Mouse (Mus musculus) gastrocnemius, postnatal 25 days (tissue): ENCODE results near the gene Pcsk2. TPM values are rescaled to one million over a fixed set of nuclear protein-coding genes. Genes with fewer than 3 reads are reported as not detected.

Source experiments
- DNase-seq: peaks from one replicate; pipeline ENCODE4 v3.0.0; 2022
- total RNA-seq, 2 experiments: library from RNA; stranded (reverse); gene quantifications; 1 replicate in 1 of 2; 2 replicates in 1 of 2; pipeline ENCODE4 v1.2.3; 2021

The Pcsk2 gene
- total RNA-seq, 2 experiments from 2014 or later = 0.08 TPM; not detected in 1

DNA sequence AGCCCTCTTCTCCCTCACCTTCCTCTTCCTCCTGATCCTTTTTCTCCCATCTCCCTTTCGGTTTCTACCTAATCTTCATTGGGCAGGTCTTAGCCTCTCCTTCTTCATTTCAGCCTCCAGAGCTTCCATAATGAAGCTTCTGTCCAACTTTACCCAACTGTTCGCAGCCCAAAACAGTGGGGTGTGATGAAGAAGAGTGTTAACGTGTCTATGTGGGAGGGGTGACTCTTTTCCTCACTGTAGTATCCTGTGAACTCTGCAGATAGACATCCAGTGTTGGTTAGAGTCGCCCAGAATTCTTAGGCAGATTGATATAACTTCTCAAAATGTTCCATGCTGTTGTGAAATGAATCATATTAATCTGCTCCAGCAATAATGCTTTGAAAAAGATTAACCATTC lies 98.4 kb downstream of the Pcsk2 start:
- no peak for DNase-seq

DNA sequence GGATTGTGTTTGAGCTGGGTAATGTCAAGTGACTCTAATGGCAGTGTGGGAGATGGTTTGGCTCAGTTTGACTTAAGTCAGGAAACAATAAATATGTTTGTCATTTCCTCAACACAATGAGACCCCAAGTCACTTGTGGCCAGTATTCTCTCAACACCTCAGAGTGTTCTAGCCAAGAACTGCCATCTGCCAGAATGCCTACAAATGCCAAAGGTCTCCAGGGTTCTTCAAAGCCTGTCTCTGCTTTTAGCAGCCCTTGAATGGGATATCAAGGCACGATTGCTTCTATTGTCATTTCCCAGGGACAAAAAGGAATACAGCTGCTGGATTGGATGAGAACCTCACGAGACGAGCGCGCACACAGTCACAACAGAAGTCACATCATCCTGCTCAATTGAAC lies 100.0 kb downstream of the Pcsk2 start:
- DNase-seq = no peak

DNA sequence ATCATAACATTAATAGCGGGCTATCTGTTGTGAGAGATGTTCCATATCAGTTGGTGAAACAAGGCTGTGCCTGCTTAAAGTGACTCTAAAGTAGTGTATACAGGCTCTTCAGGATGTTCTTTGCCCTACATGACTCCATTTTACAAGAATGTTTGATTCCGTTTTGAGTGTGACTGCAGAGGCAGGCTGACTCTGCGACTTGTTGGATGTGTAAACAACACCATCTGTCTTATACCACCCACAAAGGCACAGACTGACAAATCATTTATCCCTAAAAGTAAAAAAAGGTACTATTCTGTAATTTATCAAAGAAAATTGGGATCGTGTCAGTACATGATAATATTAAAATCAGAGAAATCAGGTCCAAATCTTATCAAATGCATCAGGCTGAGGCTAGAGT lies 108.7 kb downstream of the Pcsk2 start:
- DNase-seq = no peak

DNA sequence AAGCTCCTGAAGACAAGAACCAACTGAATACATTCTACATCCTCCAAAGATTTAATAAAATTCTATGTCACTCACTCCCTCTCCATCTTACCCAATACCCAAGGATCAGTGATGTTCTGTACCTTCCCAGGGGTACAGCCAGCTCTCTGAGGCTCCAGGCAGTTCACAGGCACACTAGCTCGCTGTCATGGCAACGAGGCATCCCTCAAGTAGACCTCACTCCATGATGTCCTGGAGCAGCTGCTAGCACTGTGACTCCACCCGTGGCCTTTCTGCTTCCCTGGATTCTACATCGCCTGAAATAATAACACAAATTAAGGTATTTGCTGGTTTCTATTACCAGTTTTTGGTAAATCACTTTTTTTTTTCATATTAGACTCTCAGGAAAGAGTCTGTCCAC lies 111.0 kb downstream of the Pcsk2 start:
- no peak for DNase-seq

DNA sequence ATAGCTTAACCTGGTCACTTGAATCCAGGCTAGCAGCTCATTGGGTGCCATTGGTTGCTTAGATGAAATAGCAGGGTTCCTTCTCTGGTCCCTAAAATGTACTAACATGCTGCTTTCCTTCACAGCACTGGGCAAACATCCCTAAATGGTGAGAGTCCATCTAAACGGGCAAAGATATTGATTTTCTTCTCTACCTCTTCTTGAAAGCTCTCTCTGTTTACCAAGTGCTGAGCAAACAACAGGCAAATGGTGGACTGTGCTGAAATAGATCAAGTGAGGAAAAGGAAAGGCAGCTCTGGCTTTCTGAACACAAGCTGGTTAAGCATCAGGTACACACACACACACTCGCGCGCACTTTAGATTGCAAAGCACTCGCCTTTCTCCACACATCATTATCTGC lies 120.8 kb downstream of the Pcsk2 start:
- no peak for DNase-seq

DNA sequence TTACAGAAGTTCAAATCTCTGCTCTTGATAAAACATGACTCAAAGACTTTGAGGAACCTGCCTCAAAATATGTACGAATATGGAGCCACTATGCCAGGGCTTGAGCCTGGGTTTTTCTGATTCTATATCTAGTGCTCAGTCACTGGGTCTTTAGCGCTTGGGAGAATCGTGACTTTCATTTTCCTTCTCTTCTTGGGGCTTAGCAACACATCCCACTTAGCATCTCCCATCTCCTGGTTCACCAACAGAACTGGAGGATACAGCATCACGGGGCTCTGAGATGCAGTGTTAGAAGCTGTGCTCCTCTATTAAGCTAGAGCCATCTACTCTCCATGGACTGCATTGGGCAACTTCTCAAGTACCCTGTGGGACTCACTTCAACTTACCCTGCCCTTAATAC lies 131.9 kb downstream of the Pcsk2 start:
- DNase-seq = no peak

DNA sequence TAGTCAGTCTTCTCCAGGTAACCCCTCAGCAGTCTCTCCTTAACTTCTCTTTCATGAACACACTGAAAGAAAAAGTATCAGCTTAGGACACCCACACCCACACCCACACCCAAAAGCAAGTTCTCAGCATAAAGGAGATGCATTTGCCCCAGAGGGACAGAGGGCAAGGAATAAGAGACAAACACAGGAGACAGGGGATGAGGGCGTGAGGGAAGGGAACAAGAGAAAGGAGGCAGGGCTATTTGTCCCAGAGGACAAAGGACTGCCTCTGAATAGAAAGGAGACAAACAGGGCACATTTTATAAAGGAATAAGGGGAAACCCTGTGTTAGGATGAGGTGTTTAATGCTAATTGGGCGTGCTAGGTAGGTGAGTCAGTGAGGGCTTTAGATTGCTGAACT lies 133.6 kb downstream of the Pcsk2 start:
- no peak for DNase-seq

DNA sequence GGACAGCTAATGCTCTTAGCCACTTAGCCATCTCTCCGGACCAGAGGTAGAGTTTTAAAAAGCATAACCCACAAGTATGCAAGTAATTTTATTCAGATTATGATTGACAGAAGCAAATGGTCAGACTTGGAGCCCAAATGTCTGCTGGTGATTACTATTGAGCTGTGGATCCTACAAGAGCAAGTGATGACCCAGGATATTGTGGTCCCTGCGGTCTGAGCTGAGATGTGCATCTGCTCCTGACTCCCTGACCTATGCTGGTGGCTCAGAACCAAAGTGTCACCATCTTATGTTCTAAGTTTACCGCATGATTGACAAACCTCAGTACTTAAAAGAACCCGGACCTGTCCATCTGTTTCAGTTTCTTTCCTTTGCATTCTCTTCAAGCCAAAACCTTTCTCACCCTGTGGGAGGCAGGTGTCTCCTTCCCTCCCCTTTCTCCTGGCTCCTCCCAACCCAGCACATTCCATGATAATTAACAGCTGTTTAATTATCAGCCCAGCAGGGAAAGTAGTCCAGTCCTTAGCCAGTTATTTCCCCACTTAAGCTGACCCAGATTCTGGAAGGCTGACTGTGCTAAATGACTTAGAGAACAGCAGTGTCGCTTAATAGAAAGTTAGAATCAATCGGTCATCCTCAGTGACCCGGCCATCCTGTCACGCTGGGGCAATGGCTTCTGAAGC lies 136.1 kb downstream of the Pcsk2 start:
- DNase-seq = no peak

DNA sequence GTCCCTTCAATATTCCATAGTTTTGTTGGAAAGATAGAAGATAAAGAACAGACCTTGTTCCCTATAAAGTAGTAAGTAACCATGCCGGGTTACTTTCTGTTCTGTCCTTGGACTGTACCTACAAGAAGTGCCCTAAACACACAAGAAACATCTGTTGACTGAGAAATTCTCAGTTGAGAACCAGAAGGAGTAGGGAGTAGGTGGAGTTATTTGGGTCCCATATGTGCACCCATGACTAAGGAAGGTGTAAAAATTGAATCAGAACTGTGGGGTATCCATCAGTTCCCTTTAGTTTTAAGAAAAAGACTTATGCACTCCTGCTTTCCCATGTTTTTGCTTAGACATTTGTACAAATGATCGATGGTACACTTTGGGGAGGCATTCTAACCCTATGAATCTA lies 137.6 kb downstream of the Pcsk2 start:
- no peak for DNase-seq

DNA sequence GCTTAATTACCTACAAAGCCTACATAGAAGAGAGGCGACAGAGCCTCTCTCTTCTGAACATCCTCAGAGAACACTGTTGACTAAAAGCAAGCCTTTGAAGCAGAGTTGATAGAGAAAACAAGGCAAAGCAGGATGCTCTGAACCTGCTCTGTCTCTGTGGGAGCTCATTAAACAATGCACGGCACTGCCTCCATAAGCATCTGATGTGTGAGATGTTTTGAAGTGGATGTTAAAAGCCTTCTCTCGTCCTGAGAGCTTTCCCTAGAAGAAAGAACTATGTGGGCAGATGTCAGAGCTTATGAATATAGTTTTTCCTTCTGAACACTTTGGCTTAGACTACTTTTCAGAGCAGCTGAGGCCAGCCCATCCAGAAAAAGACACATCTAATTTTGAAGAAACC lies 145.3 kb downstream of the Pcsk2 start:
- DNase-seq = no peak

DNA sequence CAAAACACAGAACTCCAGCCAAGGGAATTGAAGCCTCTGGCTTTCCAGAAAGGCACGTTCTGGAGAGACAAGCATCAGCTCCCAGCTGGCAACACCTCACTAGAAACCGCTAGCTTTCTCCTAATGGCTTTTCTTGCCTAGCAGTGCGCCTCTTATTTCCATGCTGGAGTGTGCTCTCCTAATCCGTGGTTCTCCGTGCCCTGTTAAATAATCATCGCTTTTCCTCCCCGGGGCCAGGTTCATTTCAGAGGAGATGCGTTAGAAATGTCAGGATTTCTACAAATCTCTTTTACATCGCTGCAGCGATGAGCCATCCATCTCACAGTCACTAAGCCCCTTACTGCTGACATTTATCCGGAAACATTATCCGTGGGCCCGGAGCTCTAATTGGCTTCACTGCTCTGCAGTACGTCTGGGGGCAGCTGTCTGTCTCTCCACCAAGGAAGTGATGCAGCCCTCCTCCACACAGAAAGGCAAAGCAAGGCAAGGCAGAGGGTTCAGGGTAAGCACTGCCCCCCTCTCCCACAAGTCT lies 150.1 kb downstream of the Pcsk2 start:
- DNase-seq = no peak

DNA sequence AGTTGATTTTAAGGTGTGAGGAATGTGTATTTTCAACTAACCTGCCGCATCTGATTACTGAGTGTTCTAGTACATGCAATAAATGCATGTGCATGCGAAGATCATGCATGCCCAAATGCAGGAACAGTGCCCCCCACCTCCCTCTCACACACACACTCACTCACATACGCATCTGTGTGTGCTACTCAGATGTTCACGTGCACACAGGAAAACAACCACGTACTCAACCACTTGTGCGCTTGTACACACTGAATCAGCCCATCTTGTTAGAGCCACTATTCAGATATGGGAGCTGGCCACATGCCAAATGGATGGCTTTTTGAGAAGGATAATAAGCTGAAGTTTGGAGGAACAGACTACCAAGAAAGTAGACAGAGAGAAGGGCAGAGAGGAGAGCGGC lies 150.7 kb downstream of the Pcsk2 start:
- no peak for DNase-seq

DNA sequence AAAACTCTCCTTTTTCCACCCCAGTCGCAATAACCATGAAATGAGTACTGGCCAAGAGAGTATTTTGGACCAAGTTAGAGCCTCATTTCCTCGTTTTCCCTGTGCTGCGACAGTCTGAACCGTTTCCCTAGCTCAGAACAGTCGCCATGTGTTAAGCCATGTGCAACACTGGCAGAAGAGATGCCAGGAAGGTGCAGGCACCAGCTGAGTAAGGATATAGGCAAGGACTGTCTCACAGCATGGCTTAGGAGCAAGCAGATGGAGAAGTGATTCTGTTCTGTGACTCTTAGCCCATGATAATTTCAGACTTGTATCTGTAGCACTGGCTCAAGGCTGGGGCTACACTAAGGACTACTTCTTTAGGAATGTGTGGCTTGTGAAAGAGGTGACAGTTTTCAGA lies 155.2 kb downstream of the Pcsk2 start:
- no peak for DNase-seq

DNA sequence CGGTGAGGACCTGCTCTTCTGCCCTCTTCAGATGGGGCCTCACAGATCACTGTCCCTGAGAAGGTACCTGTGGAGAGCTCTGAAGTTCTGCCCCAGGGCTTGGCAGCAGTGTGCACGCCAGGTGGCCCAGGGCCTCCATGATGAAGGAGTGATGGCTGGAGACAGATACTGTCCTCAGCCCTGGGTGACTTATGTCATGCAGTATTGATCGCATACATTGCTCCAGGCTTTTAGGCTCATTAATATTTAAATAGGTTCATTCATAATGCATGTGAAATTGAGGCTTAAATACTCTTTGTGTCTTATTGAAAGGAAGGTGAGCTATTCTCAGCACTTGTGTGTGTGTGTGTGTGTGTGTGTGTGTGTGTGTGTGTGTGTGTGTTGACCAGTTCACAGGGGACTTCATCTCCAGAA lies 157.0 kb downstream of the Pcsk2 start:
- DNase-seq = no peak

DNA sequence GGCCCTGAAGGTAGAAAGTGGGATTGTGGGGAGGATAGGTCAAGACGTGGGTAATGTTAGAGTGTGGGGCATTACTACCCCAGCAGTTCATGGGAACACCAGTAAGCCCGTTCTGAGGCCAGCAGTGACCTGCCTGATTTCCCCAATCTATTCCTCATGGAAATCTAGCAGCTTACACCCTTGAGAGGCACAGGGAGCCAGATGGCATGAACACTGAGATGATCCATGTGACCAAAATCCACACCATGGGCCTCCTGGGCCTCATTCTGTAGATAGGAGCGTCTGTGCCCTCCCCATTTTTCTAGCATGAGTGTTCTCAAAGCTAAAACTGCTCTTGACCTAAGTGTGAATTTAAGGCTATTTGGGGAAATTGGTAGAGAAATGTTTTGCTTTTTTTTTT lies 162.2 kb downstream of the Pcsk2 start:
- DNase-seq = no peak

DNA sequence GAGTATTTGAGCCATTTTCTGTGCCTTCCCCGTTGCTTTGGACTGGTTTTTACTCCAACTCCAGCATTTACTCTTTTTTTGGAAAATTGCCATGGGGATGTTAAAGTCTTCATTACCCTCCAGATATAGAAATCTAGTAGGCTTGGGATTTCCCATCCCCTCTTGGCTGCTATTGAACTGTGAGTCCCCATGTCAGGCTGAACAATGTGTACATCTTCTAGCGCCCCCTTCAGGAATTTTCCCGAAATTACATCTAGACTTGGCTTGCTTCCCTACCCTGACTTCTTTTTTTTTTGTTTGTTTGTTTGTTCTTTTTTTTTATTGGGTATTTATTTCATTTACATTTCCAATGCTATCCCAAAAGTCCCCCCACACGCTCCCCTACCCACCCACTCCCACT lies 163.3 kb downstream of the Pcsk2 start:
- DNase-seq = no peak

DNA sequence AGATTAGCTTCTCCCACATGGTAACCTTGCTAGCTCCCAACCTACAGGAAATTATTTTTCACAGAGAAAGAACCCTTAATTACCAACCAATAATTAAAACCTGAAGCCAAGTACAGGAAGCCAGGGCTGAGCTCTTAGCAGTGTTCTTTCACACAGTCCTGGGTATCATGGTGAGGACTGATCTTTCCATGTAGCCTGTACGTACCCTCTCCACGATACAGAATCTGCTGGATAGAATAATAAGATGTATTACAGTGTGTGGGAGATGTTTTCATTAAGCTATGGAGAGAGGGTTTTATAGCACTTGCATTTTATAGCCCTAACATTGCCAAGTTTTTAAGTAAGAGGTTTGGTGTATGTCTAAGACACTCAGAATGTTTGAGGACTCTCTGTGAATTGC lies 164.0 kb downstream of the Pcsk2 start:
- no peak for DNase-seq

DNA sequence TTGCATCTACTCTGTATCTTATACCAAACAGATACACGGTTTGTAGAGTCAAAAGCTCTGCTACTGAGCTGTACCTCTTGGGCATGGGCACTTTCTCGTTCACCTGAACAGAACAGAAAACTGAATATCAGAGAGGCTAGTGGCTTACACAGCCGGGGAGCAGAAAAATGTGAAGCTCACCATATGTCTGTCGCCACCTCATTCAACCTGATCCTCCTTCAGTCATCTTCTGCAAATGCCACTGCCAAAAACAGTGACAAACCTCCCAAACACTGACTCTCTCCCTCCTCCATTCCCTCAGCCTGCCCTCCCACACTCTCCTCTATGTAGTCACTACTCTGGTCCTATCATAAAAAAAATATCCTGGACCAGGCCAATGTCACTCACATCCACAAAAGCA lies 165.9 kb downstream of the Pcsk2 start:
- no peak for DNase-seq

DNA sequence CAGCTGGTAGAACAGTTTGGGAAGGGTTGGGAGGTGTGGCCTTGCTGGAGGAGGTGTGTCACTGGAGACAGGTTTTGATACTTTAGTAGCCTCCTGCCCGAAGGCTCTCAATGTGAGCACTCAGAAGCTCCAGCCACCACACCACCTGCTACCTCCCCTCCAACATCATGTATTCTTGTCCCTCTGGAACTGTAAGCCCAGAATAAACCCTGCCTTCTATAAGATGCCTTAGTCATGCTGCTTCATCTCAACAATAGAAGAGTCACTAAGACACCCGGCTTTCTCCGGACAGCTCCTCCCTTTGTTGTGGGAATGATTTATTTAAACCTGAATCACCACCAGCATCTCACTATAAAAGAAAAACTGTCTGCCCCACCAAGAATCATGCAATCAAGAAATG lies 166.9 kb downstream of the Pcsk2 start:
- DNase-seq = no peak

DNA sequence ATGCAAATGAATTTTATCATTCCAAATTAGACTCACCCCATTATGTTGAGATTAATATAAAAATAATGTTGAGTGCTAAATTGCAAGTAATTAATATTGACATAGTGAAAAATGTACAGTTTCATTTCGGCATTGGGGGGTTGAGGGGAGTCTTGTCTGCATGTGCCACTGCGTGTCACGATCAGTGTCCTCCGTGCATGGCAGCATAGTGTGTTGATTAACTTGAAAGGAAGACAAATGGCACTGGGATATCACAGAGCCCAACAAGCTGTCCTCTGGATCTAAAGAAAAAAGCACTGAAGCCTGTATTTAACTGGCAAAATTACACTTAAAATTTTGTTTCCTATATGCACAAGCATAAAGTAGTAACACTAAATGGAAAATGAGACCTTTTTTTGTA lies 167.9 kb downstream of the Pcsk2 start:
- no peak for DNase-seq

DNA sequence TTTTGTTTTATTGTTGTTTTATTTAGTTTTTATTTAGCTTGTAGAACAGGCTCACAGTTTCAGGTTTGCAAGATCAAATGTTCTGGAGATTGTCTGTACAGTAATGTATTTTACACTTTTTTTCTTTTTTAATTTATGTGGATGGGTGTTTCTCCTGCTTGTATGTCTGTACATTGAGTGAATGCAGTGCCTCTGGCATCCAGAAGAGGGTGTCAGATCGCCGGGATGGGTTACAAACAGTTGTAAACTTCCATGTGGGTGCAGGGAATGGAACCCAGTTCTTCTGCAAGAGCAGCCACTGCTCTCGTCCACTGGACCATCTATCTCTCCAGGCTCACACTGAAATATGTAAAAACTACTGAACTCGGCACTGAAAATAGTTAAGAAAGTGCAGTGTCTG lies 169.2 kb downstream of the Pcsk2 start:
- DNase-seq = no peak

DNA sequence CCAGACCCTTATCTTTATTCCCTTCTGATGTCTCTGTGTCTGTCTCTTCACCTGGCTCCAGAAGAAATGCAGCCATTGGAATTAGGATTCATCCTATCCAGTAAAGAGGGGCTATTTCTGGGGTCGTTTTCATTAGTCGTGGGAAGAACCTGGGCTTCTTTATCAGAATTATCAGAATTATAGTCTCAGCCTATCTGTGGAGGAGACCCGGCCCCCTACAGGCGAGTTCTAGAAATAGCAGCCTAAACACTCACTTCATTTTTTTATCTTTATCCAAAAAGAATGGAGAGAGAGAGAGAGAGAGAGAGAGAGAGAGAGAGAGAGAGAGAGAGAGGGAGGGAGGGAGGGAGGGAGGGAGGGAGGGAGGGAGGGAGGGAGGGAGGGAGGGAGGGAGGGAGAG lies 177.3 kb downstream of the Pcsk2 start:
- no peak for DNase-seq

DNA sequence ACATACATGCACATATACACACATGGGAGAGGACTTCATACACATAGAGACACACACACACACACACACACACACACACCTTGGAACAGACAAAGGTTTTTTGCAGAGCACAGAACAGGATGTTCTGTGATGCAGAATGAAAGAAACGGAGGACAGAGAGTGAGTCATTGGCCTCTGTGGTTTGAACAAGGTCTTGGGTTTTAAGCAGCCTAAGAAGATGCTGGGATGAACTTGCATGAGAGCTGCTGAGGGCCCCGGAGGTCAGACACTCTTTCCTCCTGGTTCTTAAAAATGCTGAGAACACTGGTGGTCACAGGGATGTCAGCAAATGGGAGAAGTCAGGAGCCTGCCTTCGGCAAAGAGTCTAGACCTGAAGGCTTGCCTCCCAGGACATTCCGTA lies 178.1 kb downstream of the Pcsk2 start:
- no peak for DNase-seq

DNA sequence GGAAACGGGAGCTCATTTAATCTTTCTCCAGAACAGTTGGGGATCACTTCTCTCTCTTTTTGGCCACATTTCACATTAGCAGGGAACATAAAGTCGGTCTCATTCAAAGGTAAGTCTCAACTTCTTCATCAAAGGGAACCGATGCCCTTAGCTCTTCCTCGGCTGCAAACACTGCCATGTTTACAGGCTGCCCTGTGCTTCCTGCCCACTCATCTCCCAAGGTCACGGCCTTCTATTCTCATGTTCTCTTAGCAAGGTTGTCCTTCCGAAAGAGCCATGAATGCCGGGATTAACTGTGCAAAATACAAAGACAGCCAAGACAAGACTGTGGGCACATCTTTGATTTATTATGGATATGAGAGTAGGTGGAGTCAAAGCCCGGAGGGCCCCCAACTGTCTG lies 178.8 kb downstream of the Pcsk2 start:
- no peak for DNase-seq

DNA sequence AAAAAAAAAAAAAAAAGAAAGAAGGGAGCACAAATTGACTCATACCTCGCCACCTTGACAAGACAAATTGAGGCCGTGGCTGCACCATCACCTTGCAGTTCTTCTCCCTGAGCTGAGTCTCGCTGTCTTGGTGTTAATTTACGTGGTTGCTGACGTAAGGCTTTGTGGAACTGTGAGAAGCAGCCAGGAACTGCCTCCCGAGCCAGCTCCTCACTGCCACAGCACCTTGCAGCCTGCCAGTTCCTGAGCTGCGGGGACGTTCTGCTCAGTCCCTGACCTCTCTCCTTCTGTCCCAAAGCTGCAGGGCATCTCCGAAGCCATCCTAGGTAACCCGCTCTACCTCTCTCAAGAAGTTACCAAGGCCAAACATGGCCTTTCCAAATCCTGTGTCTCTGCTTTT lies 186.5 kb downstream of the Pcsk2 start:
- DNase-seq = no peak
